In the genomic region with DNA sequence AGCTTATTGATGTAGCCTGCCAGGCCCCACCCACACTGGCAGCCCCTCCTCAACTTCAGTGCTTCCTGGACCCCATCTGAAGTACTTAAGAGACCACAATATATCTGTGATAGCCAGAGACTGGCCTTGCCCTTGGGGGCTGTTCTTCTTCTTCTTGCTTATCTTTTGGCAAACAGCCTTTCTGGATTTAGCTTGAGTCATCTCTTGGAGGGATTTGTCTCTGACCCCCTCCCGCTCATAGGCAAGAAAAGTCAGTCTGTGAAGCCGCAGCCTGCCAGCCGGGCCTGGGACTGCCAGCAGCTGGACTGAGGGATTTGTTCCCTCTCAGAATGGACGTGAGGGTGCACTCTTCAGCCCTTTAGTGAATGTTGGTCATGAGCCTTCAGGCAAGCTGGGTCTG, we compare ENCODE assay signal across 23 mouse cellular contexts.
DNase-seq lines count a peak whose midpoint lies in the region; ATAC-seq lines count a peak whose summit lies in the region.
"Had no signal": no experiment of that assay in that cellular context is flagged by ENCODE, and none has a peak within 500 bp of the region (broad histone marks: within the 10 kb centered on the region; RNA-seq: fewer than 3 reads in every experiment).

No protein-coding gene starts in this region.

- WGBS in forebrain, embryonic 11.5 days = 71% methylated on average over 4 of the region's 4 CpGs

- no peaks in the 10 kb centered on the region for H3K9me3 ChIP-seq in forebrain, embryonic 11.5 days (ENCODE audit: control insufficient read depth, low read length)
- H3K9me3 ChIP-seq: limb, embryonic 13.5 days; liver, embryonic 13.5 days had no signal

- no peaks in the 10 kb centered on the region for H3K36me3 ChIP-seq in forebrain, embryonic 11.5 days (ENCODE audit: control insufficient read depth, insufficient read depth, low read length)
- H3K36me3 ChIP-seq: limb, embryonic 13.5 days; liver, embryonic 13.5 days had no signal

- no peak for ATAC-seq in forebrain, embryonic 11.5 days (replicated peaks; ENCODE audit: low FRiP score)
- ATAC-seq: forebrain, embryonic 14.5 days; hindbrain, embryonic 16.5 days had no signal

- no peaks in the 10 kb centered on the region for H3K27me3 ChIP-seq in forebrain, embryonic 11.5 days (ENCODE audit: control insufficient read depth, insufficient read depth, low read length)
- H3K27me3 ChIP-seq: liver, embryonic 13.5 days had no signal

- H3K4me1 ChIP-seq in forebrain, embryonic 11.5 days (replicated peaks; ENCODE audit: control insufficient read depth, insufficient read depth, low read length) = no peaks in the 10 kb centered on the region
- H3K4me1 ChIP-seq: liver, embryonic 13.5 days had no signal

- H3K4me3 ChIP-seq in forebrain, embryonic 11.5 days (ENCODE audit: low read depth, low read length) = no peak overlapping the region
- H3K4me3 ChIP-seq: heart, adult 2 months; limb, embryonic 13.5 days; liver, embryonic 13.5 days had no signal

- H3K27ac ChIP-seq in forebrain, embryonic 11.5 days (ENCODE audit: low read depth, low read length) = no peak overlapping the region
- H3K27ac ChIP-seq: heart, adult 2 months; limb, embryonic 13.5 days; liver, embryonic 13.5 days; stomach, postnatal 0 days had no signal

- peak; percentile 54 for DNase-seq in heart, adult 11 months
- DNase-seq in heart, postnatal 4 days = no peak
- peak; percentile 21 for DNase-seq in ovary, adult 18-20 months (ENCODE audit: low spot score)
- DNase-seq in ovary, postnatal 14 days (ENCODE audit: low spot score) = no peak
- DNase-seq in urinary bladder, postnatal 4 days (ENCODE audit: low spot score in 2 of 2) = peak; percentile 12 to 35
- no peak for DNase-seq in urinary bladder, postnatal 25 days (ENCODE audit: low spot score)
- no peak for DNase-seq in forebrain, embryonic 11.5 days (ENCODE audit: low spot score)
- DNase-seq: B cell, adult 2 months; cerebellum, adult 11 months; cerebellum, adult 9-10 months; cerebellum, postnatal 36 days; heart, adult 2 months; heart, postnatal 14 days; kidney, adult 18-20 months; kidney, postnatal 4 days; liver, embryonic 13.5 days; lung, postnatal 14 days; midbrain, embryonic 14.5 days; right cerebral cortex, postnatal 4 days had no signal

- no peak overlapping the region for H3K9ac ChIP-seq in forebrain, embryonic 11.5 days (ENCODE audit: low read length)
- H3K9ac ChIP-seq: limb, embryonic 13.5 days; liver, embryonic 13.5 days had no signal

- no peak overlapping the region for H3K4me2 ChIP-seq in forebrain, embryonic 11.5 days (ENCODE audit: low read depth, low read length, severe bottlenecking)
- H3K4me2 ChIP-seq: limb, embryonic 13.5 days; liver, embryonic 13.5 days had no signal

Comparison
In these comparisons a context has a peak if more than half of its experiments do, and no peak if none do; other contexts are left out.
1. DNase-seq: peak in heart, adult 11 months (single experiment), ovary, adult 18-20 months (single experiment) and urinary bladder, postnatal 4 days (2 of 2); none in heart, postnatal 4 days (single experiment), ovary, postnatal 14 days (single experiment), urinary bladder, postnatal 25 days (single experiment) and forebrain, embryonic 11.5 days (single experiment).